Mouse (Mus musculus) left cerebral cortex, postnatal 25 days (tissue): ENCODE measurements around the gene Rap2a. TPM values are rescaled to one million over a fixed set of nuclear protein-coding genes. Genes with fewer than 3 reads are reported as not detected.

Experiments used
- DNase-seq, 2 experiments: peaks; one replicate each; pipeline ENCODE4 v3.0.0; 2022; ENCODE audit warnings: low spot score in 2 of 2, mixed read lengths in 1 of 2
- intact Hi-C: fragments of 180-260 bp; cut with DNase I; formaldehyde crosslinking; loops from one replicate; pipeline ENCODE4 v1.15.1; 2025
- total RNA-seq, 2 experiments: library from RNA; stranded (reverse); gene quantifications; 2 replicates each; pipeline ENCODE4 v1.2.3; 2021

The Rap2a gene
- 100 to 1,000 TPM in 1 of 2 experiments, 10 to 100 TPM in 1; 90.0 to 106 TPM for total RNA-seq

- peak; percentile 98 for DNase-seq
- intact Hi-C loops = loop anchor here (1.0 to 5.0 kb wide), 9 partner anchors 36 to 401 kb away; partner anchors contain the start of gene Mbnl2
These were observed at the start of gene Rap2a for GRCm38 (mm10) chr14:120477982-120478568. TSS of gene Rap2a (plus strand) at chr14:120478444.

GRCm38 (mm10) chr14:120428497-120428896 lies 49.7 kb upstream of the Rap2a start:
- DNase-seq = peak; percentile 40 to 78
- intact Hi-C loops = no loop called here

GRCm38 (mm10) chr14:120432773-120433172 lies 45.5 kb upstream of the Rap2a start:
- no peak for DNase-seq
- intact Hi-C loops = no loop called here

GRCm38 (mm10) chr14:120433931-120434398 lies 44.3 kb upstream of the Rap2a start:
- peak in 1 of 2 experiments; percentile 39 for DNase-seq
- intact Hi-C loops = no loop called here

GRCm38 (mm10) chr14:120434831-120435230 lies 43.4 kb upstream of the Rap2a start:
- intact Hi-C loops = no loop called here
- DNase-seq = no peak

- intact Hi-C loops = loop anchor here (5.0 kb wide), 1 partner anchor 37 kb away; the partner anchor contains the start of gene Rap2a
These were observed 37.5 kb upstream of the Rap2a start for GRCm38 (mm10) chr14:120440716-120441115.

GRCm38 (mm10) chr14:120441256-120441655 lies 37.0 kb upstream of the Rap2a start:
- intact Hi-C loops = loop anchor here (5.0 kb wide), 1 partner anchor 36 kb away; the partner anchor contains the start of gene Rap2a
- DNase-seq = peak in 1 of 2 experiments; percentile 83

More at GRCm38 (mm10) chr14:120440716-120441115, 37.5 kb upstream of the Rap2a start:
- DNase-seq = no peak

- DNase-seq = peak in 1 of 2 experiments; percentile 20
- intact Hi-C loops = loop anchor here (5.0 kb wide), 1 partner anchor 35 kb away; the partner anchor contains the start of gene Rap2a
These were observed 36.4 kb upstream of the Rap2a start for GRCm38 (mm10) chr14:120441836-120442235.

- no peak for DNase-seq
- intact Hi-C loops = no loop called here
These were observed 24.0 kb upstream of the Rap2a start for GRCm38 (mm10) chr14:120454221-120454620.

GRCm38 (mm10) chr14:120463938-120464727 lies 14.1 kb upstream of the Rap2a start:
- DNase-seq = no peak
- intact Hi-C loops = no loop called here

- intact Hi-C loops = loop anchor here (2.0 kb wide), 1 partner anchor 20 kb away; no protein-coding TSS in a partner anchor
- DNase-seq = no peak
These were observed 11.4 kb upstream of the Rap2a start for GRCm38 (mm10) chr14:120466816-120467215.

- DNase-seq = no peak
- intact Hi-C loops = no loop called here
These were observed 9.0 kb upstream of the Rap2a start for GRCm38 (mm10) chr14:120469126-120469790.

- intact Hi-C loops = loop anchor here (5.0 kb wide), 7 partner anchors 34 to 399 kb away; partner anchors contain the start of gene Mbnl2
- no peak for DNase-seq
These were observed 2.0 kb upstream of the Rap2a start for GRCm38 (mm10) chr14:120476186-120476697.

- peak; percentile 98 to 99 for DNase-seq
- intact Hi-C loops = loop anchor here (1.0 to 5.0 kb wide), 8 partner anchors 35 to 400 kb away; partner anchors contain the start of gene Mbnl2
These were observed 809 bp upstream of the Rap2a start for GRCm38 (mm10) chr14:120477288-120477981.

GRCm38 (mm10) chr14:120478641-120479341 lies 547 bp downstream of the Rap2a start:
- intact Hi-C loops = loop anchor here (2.0 to 5.0 kb wide), 8 partner anchors 36 to 401 kb away; partner anchors contain the start of gene Mbnl2
- DNase-seq = no peak

- intact Hi-C loops = no loop called here
- DNase-seq = no peak
These were observed 2.2 kb downstream of the Rap2a start for GRCm38 (mm10) chr14:120480341-120480900.

GRCm38 (mm10) chr14:120480927-120481326 lies 2.7 kb downstream of the Rap2a start:
- intact Hi-C loops = no loop called here
- no peak for DNase-seq

GRCm38 (mm10) chr14:120484561-120484960 lies 6.3 kb downstream of the Rap2a start:
- DNase-seq = no peak
- intact Hi-C loops = no loop called here
